Mouse (Mus musculus): ENCODE measurements around the gene Kifc3. TPM values are rescaled to one million over a fixed set of nuclear protein-coding genes. Genes with fewer than 3 reads are reported as not detected.
A peak's percentile ranks its signal among the peaks of the same experiment; 100 is the strongest.

The Kifc3 gene
- polyA plus RNA-seq, 1 experiment from 2014 or later = 29.8 TPM

DNA sequence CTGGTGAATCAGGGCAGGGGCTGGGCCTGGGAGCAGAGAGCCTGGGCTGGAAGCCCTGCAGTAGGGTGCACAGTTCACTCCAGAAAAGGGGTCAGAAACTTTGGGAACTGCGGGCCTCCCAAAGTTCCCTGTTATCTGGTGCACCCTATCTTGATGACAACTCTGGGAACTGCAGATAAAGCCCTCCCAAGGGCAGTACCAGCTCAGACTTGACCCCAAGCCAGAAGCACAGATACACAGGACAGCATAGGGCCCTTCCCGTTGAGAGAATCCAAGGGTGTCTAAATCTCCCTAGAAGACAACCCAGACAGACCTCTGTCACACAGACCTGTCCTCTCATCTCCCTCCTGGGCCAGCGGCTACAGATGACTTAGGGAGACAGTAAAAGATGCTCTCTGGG, 52.0 kb downstream of the Kifc3 start:
- Histone ChIP-seq H3K36me3 (replicated peaks) (no peaks in the 10 kb centered on the region), H3K9me3 (no peaks in the 10 kb centered on the region)

DNA sequence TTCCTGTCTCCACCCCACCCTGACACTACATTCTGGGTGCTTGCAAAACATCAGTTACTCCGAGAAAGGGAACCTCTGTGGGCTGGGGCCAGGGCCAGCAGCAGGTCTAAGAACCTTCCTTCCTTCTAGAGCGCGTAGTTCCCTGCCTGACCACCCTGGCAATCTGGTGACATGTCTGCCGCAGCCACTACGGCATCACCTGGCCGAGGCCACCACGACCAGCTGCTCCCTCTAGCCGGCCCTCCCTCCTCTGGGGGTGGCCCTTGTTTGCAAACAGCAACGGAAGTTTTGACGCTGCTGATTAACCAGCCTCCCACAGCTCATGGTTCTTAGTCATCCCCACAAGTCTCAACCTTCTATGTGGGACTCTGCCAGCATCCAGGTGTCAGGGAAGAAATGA, 53.2 kb downstream of the Kifc3 start:
- no peak overlapping the region for H3K4me3 ChIP-seq
- WGBS = 63% methylated on average over 10 of the region's 10 CpGs
- no peaks in the 10 kb centered on the region for H3K4me1 ChIP-seq
- H3K36me3 ChIP-seq (replicated peaks) = no peaks in the 10 kb centered on the region
- no peak overlapping the region for H3K27ac ChIP-seq
- H3K9me3 ChIP-seq = no peaks in the 10 kb centered on the region
- no peaks in the 10 kb centered on the region for H3K27me3 ChIP-seq (replicated peaks)
- ATAC-seq (replicated peaks) = no peak
- no peak overlapping the region for H3K4me2 ChIP-seq
- H3K9ac ChIP-seq = no peak overlapping the region

More for the DNA sequence above, 52.0 kb downstream of the Kifc3 start:
- ATAC-seq (replicated peaks) = no peak
- Histone ChIP-seq H3K4me2 (no peak overlapping the region), H3K4me3 (no peak overlapping the region), H3K27ac (no peak overlapping the region), H3K4me1 (no peaks in the 10 kb centered on the region), H3K9ac (no peak overlapping the region), H3K27me3 (replicated peaks) (no peaks in the 10 kb centered on the region)
- 91% methylated on average over 3 of the region's 3 CpGs for WGBS

DNA sequence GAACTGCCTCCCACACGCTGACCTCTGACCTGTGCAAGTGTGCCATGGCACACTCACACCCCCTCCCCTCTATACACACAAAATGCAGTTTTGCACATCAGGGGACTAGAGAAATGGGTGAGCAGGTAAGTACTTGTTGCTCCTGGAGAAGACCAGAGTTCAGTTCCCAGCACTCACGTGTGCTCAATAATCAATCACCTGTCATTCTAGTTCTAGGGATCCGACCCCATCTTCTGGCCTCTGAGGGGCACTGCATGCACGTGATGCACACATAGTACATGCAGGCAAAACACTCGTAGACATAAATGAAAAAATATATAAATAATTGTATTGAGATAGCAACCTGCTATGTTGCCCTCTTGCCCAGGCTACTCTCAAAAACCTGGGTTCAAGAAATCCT, 55.8 kb downstream of the Kifc3 start:
- no peak overlapping the region for H3K27ac ChIP-seq
- H3K4me2 ChIP-seq = no peak overlapping the region
- peaks cover 13% of the 10 kb centered on the region for H3K4me1 ChIP-seq
- H3K27me3 ChIP-seq (replicated peaks) = no peaks in the 10 kb centered on the region
- no peak for ATAC-seq (replicated peaks)
- WGBS = 94% methylated on average over 5 of the region's 5 CpGs
- no peak overlapping the region for H3K9ac ChIP-seq
- H3K4me3 ChIP-seq = no peak overlapping the region
- no peaks in the 10 kb centered on the region for H3K9me3 ChIP-seq
- no peaks in the 10 kb centered on the region for H3K36me3 ChIP-seq (replicated peaks)

DNA sequence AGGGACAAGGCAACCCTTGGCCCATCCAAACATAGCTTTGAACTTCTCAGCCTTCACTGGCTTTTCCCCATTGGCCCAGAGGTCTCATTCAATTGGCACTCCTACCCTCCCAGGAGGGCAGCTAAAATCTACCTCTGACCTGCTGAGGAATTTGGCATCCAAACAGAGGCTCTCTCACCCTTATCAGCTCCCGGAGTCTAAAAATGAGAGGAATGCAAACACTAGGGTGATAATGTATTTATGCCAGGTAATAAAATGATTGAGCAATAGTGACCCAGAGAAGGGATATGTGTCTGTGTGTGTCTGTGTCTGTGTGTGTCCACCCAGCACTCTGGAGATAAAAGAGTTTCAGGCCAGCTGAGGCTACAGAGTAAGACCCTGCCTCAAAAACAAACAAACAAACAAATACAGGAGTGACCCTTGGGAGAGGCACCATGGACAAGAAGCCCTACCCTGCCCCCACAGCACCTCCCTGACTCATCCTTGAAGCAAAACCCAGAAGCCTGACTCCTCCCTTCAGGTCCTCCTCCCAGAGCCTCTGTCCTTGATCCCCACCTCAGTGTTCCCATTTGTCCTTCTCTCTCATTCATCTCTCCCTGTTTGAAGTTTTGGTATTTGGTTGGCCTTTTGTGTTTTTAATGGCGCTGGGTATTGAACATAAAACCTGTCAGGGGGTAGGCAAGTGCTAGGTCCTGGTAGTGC, 56.4 kb downstream of the Kifc3 start:
- Histone ChIP-seq H3K9ac (no peak overlapping the region), H3K9me3 (no peaks in the 10 kb centered on the region), H3K27ac (no peak overlapping the region), H3K36me3 (replicated peaks) (no peaks in the 10 kb centered on the region), H3K4me1 (peaks cover 20% of the 10 kb centered on the region), H3K4me2 (no peak overlapping the region), H3K4me3 (no peak overlapping the region), H3K27me3 (replicated peaks) (no peaks in the 10 kb centered on the region)
- WGBS = 85% methylated on average over 2 of the region's 2 CpGs
- ATAC-seq (replicated peaks) = no peak

DNA sequence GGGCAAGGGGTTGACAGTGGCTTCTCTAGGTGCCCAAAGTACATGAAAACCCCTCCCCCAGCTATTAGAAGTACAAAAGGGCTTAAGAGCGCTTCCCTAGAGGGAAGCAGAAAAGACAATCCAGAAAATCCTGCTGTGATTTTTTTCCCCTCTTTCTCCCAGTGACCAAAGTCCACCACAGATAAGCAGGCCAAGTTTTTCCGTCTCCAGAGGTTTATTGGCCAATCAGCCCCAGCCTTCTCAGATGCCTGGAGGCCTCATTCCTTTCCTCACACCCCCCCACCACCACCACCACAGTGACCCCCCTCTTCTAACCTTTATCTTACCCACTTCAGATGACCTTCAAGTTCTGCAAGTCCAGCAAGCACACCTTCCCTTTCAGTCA, 58.0 kb downstream of the Kifc3 start:
- H3K27ac ChIP-seq = no peak overlapping the region
- WGBS = 43% methylated on average over 2 of the region's 2 CpGs
- no peaks in the 10 kb centered on the region for H3K36me3 ChIP-seq (replicated peaks)
- H3K9ac ChIP-seq = no peak overlapping the region
- H3K4me1 ChIP-seq = peaks cover 30% of the 10 kb centered on the region
- H3K4me2 ChIP-seq = no peak overlapping the region
- ATAC-seq (replicated peaks) = no peak
- H3K27me3 ChIP-seq (replicated peaks) = 0 out of 2 replicates have a peak, but pooled peaks cover 12% of the 10 kb centered on the region
- H3K4me3 ChIP-seq = no peak overlapping the region
- H3K9me3 ChIP-seq = no peaks in the 10 kb centered on the region

DNA sequence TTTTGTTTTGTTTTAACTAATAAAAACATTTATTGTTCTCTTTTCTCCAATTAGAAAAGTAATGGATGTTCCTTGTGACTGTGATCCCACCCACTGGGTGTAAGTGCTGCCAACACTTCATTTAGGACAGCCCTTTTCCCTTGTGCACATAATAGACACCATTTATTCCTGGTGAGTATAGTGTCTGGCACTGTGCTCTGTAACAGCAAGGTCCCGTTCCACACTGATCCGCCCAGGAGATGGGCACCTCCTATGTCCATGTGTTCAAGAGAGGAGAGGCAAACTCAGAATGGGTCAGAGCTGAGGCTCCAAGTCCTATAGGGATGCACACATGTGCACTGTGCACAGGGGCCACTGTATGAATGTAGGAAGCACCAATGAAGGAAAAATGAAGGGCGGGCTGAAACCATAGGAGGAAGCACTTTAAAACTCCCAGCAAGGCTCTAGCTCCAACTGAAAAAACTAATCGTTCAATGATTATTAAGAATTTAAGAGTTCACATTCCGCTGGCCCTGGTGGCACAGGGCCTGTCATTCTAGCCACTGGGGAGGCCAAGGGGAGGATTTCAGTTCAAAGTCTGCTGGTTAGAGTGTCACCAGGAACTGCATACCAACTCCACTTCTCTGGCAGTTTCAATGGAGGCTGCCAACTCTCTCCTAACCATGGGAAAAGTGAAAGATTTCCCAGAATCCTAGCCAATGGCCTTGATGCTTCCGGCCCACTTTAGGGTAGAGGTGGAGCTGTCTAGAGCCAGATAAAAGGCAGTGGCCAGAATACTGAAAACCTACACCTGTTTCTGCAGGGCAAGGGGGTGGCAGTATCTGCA, 58.6 kb downstream of the Kifc3 start:
- H3K27ac ChIP-seq = 0 out of 2 replicates have a peak overlapping the region, but pooled peaks have one; percentile 7
- H3K4me2 ChIP-seq = no peak overlapping the region
- no peaks in the 10 kb centered on the region for H3K36me3 ChIP-seq (replicated peaks)
- H3K9ac ChIP-seq = no peak overlapping the region
- no peak for ATAC-seq (replicated peaks)
- H3K27me3 ChIP-seq (replicated peaks) = 0 out of 2 replicates have a peak, but pooled peaks cover 12% of the 10 kb centered on the region
- H3K9me3 ChIP-seq = no peaks in the 10 kb centered on the region
- no peak overlapping the region for H3K4me3 ChIP-seq
- peaks cover 30% of the 10 kb centered on the region for H3K4me1 ChIP-seq
- WGBS = 59% methylated on average over 6 of the region's 6 CpGs

DNA sequence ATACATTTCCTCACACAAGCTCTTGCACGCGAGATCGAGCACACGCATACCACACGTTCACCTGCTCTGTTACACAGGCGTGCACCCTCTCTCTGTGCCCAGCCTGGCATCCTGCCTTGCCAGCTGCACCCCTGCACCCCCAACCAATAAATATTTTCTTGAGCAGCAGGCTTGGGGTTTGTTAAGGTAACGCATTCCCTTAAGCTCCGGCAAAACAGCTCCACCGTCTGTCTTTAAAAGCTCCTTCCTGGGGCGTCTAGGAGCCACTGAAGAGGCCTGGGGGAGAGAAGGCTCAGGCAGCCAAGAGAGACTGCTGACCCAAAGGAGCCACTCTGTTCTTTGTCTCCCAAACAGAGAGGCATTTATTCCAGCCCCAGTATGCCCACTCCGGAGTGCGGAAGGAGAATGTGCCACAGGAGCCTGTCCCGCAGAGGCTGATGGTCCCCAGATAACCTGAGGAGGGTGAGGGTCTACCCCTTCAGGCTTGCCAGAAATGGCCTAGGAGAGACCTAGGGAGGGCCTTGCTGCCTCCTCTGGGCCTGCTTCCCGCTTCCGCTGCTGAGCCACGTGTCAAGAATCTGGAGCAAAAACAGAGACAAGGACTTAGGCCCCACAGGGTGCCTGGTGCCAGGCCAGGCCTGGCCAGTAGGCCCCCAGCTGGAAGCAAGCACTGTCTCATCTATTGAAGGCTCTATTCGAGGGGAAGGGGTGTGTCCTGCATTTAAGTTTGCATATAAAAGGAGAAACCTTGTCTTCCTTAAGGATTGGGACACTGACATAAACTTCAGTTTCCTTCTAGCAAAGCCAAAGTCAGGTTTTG, 59.4 kb downstream of the Kifc3 start:
- ATAC-seq (replicated peaks) = peak; percentile 46
- Histone ChIP-seq H3K9ac (peak overlapping the region; percentile 91; the same call in 1 of the 2 replicates), H3K4me2 (peak overlapping the region; percentile 95), H3K27me3 (replicated peaks) (0 out of 2 replicates have a peak, but pooled peaks cover 16% of the 10 kb centered on the region), H3K9me3 (no peaks in the 10 kb centered on the region), H3K4me1 (peaks cover 37% of the 10 kb centered on the region), H3K27ac (peak overlapping the region; percentile 78), H3K4me3 (peak overlapping the region; percentile 82), H3K36me3 (replicated peaks) (no peaks in the 10 kb centered on the region)
- WGBS = 10% methylated on average over 17 of the region's 17 CpGs

DNA sequence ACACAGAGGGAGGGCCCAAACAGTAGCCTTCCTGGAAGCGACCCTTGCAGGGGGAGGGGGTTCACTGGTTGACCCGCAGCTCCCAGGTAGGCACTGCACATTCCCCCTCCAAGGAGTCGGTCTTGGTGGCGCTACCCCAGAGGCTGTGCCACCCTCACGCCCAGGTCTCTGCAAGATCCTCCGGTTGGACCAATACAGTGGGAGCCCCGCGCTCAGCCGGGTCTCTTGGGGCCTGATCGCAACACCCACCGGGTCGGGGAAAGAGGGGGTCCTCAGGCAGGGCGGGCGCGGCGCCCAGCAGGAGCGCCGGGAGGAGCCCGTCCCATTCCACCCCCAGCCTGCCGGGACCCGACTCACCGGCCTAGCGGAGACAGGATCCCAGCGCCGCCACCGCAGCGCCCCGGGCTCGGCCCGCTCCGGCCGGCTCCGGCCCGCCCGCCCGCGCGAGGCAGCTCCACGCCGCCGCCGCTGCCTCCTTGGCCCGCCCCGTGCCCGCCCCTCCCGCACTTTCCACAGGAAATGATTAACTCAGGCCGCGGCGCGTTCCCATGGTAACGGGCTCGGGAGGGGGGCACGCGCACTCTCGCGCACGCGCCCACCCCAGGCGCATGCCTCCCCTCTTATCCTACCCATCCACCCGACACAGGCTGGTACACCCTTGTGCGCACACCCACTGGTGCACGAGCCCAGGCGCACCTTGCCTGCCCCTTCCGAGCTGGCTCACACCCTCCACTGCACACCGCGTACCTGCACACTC, 60.4 kb downstream of the Kifc3 start:
- Histone ChIP-seq H3K36me3 (replicated peaks) (no peaks in the 10 kb centered on the region), H3K27ac (peak overlapping the region; percentile 78), H3K4me2 (peak overlapping the region; percentile 95), H3K4me1 (peaks cover 46% of the 10 kb centered on the region), H3K4me3 (peak overlapping the region; percentile 82), H3K9ac (peak overlapping the region; percentile 91), H3K27me3 (replicated peaks) (0 out of 2 replicates have a peak, but pooled peaks cover 16% of the 10 kb centered on the region), H3K9me3 (no peaks in the 10 kb centered on the region)
- under 1% methylated on average over 59 of the region's 66 CpGs for WGBS
- ATAC-seq (replicated peaks) = peak; percentile 88

DNA sequence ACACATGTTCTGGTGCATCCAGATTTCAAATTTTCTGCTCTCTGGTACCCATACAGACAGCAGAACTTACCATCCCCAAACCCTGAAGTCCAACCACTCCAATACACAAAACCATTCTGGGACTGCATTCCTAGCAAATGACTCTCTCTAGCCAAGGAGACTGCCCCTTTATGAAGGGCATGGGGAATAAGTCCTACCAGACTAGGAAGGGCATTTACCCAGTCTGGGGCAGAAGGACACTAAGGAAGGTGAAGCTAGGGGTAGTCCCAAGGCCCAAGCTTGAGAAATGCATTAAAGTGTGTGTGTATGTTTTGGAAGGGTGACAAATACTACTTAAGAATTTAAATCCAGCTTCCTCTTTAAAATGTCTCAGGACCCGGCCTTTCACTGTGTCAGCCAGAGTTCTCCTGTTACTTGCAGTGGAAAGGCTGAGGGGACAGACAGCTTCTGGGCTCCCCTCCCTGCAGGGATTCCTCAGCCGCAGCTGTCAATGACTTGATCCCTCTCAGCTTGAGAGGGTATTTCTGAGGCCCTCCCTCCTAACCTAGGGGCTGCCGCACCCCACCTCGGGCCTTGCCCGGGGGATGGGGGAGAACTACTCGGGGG, 61.0 kb downstream of the Kifc3 start:
- H3K27ac ChIP-seq = peak overlapping the region; percentile 78; the same call in 1 of the 2 replicates
- 0% methylated on average over 6 of the region's 6 CpGs for WGBS

DNA sequence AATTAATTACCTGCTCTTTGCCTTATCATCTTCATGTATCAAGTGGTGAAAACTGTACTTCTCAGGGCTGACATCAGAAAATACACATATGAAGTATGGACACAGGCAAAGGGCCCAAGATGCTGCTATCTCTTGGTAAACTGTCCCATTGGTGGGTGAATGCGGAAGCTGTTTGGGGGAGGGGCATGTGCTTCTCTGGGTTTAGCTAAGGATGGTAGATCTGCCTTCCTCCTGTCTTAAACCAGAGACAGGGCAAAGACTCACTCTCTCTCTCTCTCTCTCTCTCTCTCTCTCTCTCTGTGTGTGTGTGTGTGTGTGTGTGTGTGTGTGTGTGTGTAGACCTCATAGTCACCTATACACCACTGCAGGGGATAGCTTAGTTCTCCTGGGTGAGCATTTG, 61.6 kb downstream of the Kifc3 start:
- ATAC-seq (replicated peaks) = no peak
- Histone ChIP-seq H3K36me3 (replicated peaks) (no peaks in the 10 kb centered on the region), H3K4me1 (peaks cover 53% of the 10 kb centered on the region), H3K4me2 (peak overlapping the region; percentile 95; the same call in 1 of the 2 replicates), H3K27me3 (replicated peaks) (peaks cover 21% of the 10 kb centered on the region), H3K9ac (no peak overlapping the region; the same call in 1 of the 2 replicates), H3K27ac (no peak overlapping the region), H3K4me3 (peak overlapping the region; percentile 82; the same call in 1 of the 2 replicates), H3K9me3 (no peaks in the 10 kb centered on the region)
- 91% methylated on average over 1 of the region's 1 CpGs for WGBS

More for the DNA sequence above, 61.0 kb downstream of the Kifc3 start:
- ATAC-seq (replicated peaks) = no peak
- peaks cover 53% of the 10 kb centered on the region for H3K4me1 ChIP-seq
- peak overlapping the region; percentile 95 for H3K4me2 ChIP-seq
- peaks cover 21% of the 10 kb centered on the region for H3K27me3 ChIP-seq (replicated peaks)
- H3K36me3 ChIP-seq (replicated peaks) = no peaks in the 10 kb centered on the region
- peak overlapping the region; percentile 91 for H3K9ac ChIP-seq
- peak overlapping the region; percentile 82 for H3K4me3 ChIP-seq
- no peaks in the 10 kb centered on the region for H3K9me3 ChIP-seq

DNA sequence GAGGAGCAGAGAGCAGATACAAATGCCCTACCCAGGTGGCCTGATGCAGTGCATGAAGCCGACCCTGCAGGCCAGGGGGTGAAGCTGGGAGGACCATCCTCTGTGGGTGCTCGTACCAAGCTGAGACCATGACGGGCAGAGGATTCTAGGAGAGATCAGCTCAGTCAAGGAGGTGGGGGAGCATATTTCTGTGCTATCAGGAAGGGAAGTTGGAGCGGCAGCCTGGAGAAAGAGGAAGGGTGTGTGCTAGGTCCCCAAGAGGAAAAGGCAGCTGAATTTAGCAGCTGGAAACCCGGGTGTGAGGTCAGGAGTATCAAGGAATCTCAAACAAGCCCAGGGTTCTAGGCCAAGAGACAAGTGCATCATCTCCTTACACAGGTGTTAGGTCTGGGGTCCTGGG, 62.1 kb downstream of the Kifc3 start:
- no peak overlapping the region for H3K4me3 ChIP-seq
- H3K4me1 ChIP-seq = peaks cover 53% of the 10 kb centered on the region
- no peak for ATAC-seq (replicated peaks)
- no peak overlapping the region; the same call in 1 of the 2 replicates for H3K9ac ChIP-seq
- 78% methylated on average over 5 of the region's 5 CpGs for WGBS
- H3K4me2 ChIP-seq = no peak overlapping the region
- H3K36me3 ChIP-seq (replicated peaks) = no peaks in the 10 kb centered on the region
- no peak overlapping the region for H3K27ac ChIP-seq
- peaks cover 21% of the 10 kb centered on the region for H3K27me3 ChIP-seq (replicated peaks)
- H3K9me3 ChIP-seq = no peaks in the 10 kb centered on the region
